Mouse (Mus musculus) ES-Bruce4 (cell line): ENCODE measurements around the gene Tek.

ENCODE experiments used
- CTCF ChIP-seq: IDR thresholded peaks from one replicate; pipeline ENCODE4 v1.8.1; 2011; ENCODE audit warnings: low read depth, low read length
- EP300 ChIP-seq: IDR thresholded peaks from 2 replicates; pipeline ENCODE4 v1.6.1; 2011; ENCODE audit warnings: low read depth, low read length; ENCODE audit not compliant: insufficient read depth
- POLR2A ChIP-seq: IDR thresholded peaks from one replicate; pipeline ENCODE4 v1.8.1; 2011; ENCODE audit warnings: low read length; ENCODE audit not compliant: insufficient read depth

DNA sequence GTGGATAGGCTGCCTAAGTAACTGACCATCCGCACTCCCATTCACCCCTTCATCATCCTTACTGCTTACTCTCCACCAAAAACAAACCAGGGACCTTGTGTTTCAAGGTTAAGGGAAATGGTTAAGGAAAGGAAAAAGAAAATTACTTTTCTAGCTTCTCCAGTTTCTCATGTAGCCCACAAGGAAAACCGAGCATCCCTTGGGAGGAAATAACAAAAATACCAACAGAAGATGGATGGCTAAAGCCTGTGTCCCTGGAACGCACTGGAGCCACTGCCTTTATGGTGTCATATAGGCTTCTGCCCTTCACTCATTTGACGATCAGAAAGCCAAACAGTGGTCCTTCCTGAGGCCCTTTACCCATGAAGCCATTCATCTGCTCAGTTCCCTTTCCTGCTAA, 27.7 kb upstream of the Tek start:
- TF ChIP-seq POLR2A (no peak), EP300 (no peak), CTCF (no peak)
